Comparison of ENCODE assay signal across 15 mouse cellular contexts in the genomic region with DNA sequence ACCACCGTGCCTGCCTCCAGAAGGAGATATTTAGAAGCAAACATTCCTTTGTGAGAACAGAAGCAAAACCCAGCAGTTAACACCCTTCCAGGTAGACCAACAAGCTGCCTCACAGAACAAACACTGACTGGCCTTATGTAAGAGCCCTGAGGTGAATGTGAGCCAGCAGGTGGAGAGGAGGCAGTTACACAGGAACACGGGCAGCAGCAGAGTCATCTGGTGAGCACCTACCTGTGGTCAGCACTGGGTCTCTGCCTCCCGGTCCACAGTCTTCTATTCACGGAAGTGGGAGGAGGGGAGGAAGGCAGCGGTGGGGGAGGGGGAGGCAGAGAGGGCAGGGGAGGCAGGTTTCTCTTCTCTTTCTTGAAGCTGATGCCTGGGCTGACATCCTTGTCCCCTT. TPM values are rescaled to one million over a fixed set of nuclear protein-coding genes. Genes with fewer than 3 reads are reported as not detected.
A peak's percentile ranks its signal among the peaks of the same experiment; 100 is the strongest.
DNase-seq lines count a peak whose midpoint lies in the region; ATAC-seq lines count a peak whose summit lies in the region.
"Had no signal": no experiment of that assay in that cellular context is flagged by ENCODE, and none has a peak within 500 bp of the region (broad histone marks: within the 10 kb centered on the region; RNA-seq: fewer than 3 reads in every experiment).

No protein-coding gene starts in this region.

- peaks cover 1% of the 10 kb centered on the region; the same call in 1 of the 2 replicates for H3K4me1 ChIP-seq in forebrain, embryonic 16.5 days (replicated peaks; ENCODE audit: control insufficient read depth, insufficient read depth, low read length)
- H3K4me1 ChIP-seq: embryonic facial prominence, embryonic 12.5 days; liver, embryonic 13.5 days had no signal

- ATAC-seq in forebrain, embryonic 16.5 days: no peak

- H3K27me3 ChIP-seq in forebrain, embryonic 16.5 days (replicated peaks; ENCODE audit: control insufficient read depth, insufficient read depth, low read length): no peaks in the 10 kb centered on the region
- H3K27me3 ChIP-seq: embryonic facial prominence, embryonic 12.5 days; hindbrain, embryonic 15.5 days; liver, embryonic 13.5 days had no signal

- no peak overlapping the region for H3K9ac ChIP-seq in forebrain, embryonic 16.5 days (replicated peaks; ENCODE audit: low read depth, low read length)
- H3K9ac ChIP-seq: embryonic facial prominence, embryonic 12.5 days; hindbrain, embryonic 15.5 days; liver, embryonic 13.5 days had no signal

- WGBS in forebrain, embryonic 16.5 days: 96% methylated on average over 5 of the region's 5 CpGs

- H3K4me3 ChIP-seq in forebrain, embryonic 16.5 days (replicated peaks; ENCODE audit: low read length): no peak overlapping the region
- H3K4me3 ChIP-seq: embryonic facial prominence, embryonic 12.5 days; hindbrain, embryonic 15.5 days; liver, embryonic 13.5 days; midbrain, embryonic 10.5 days had no signal

- DNase-seq in cerebellum, adult 11 months: peak; percentile 64
- DNase-seq in cerebellum, adult 8-10 months: peak; percentile 62
- DNase-seq in lung, adult 18-20 months: peak; percentile 75 to 83
- DNase-seq in lung, postnatal 4 days: peak; percentile 17 to 58
- no peak for DNase-seq in embryo, embryonic 11 days
- DNase-seq in embryo, embryonic 10.5 days (ENCODE audit: low spot score): no peak
- no peak for DNase-seq in right cerebral cortex, postnatal 36 days (ENCODE audit: low spot score in 2 of 2)
- DNase-seq: heart, postnatal 10 days; liver, embryonic 13.5 days; thymus, postnatal 36 days had no signal

- peaks cover 27% of the 10 kb centered on the region for H3K36me3 ChIP-seq in forebrain, embryonic 16.5 days (ENCODE audit: control insufficient read depth, insufficient read depth)
- H3K36me3 ChIP-seq: liver, embryonic 13.5 days had no signal

- no peak overlapping the region for H3K27ac ChIP-seq in forebrain, embryonic 16.5 days (ENCODE audit: low read length)
- H3K27ac ChIP-seq: embryonic facial prominence, embryonic 12.5 days; hindbrain, embryonic 15.5 days; kidney, postnatal 0 days; liver, embryonic 13.5 days; midbrain, embryonic 10.5 days had no signal

- H3K9me3 ChIP-seq in forebrain, embryonic 16.5 days (ENCODE audit: control insufficient read depth, low read length): no peaks in the 10 kb centered on the region
- H3K9me3 ChIP-seq: embryonic facial prominence, embryonic 12.5 days; hindbrain, embryonic 15.5 days; liver, embryonic 13.5 days had no signal

- H3K4me2 ChIP-seq in forebrain, embryonic 16.5 days (ENCODE audit: low read length): no peak overlapping the region
- H3K4me2 ChIP-seq: embryonic facial prominence, embryonic 12.5 days; hindbrain, embryonic 15.5 days; liver, embryonic 13.5 days had no signal

RNA-seq across cellular contexts. Expression of gene Dennd2a, which starts 35.2 kb away (rescaled TPM):
- 12.0 and 13.1 TPM in 2 replicates for polyA plus RNA-seq in forebrain, embryonic 16.5 days (2015; fragmentation: Nextera tagmentation; extraction: Ambion mirVana)

RNA-seq across cellular contexts. Expression of gene Adck2, which starts 51.2 kb away (rescaled TPM):
- polyA plus RNA-seq in forebrain, embryonic 16.5 days (2015; fragmentation: Nextera tagmentation; extraction: Ambion mirVana): 50.3 and 50.5 TPM in 2 replicates

Comparison
In these comparisons a context has a peak if more than half of its experiments do, and no peak if none do; other contexts are left out.
1. DNase-seq: peak in cerebellum, adult 11 months (single experiment), cerebellum, adult 8-10 months (single experiment), lung, adult 18-20 months (2 of 2) and lung, postnatal 4 days (2 of 2); none in embryo, embryonic 11 days (single experiment), embryo, embryonic 10.5 days (single experiment) and right cerebral cortex, postnatal 36 days (0 of 2).